Mouse (Mus musculus): ENCODE data around the gene Dhrs7b.
"Not testable (repeated sequence)": the region's sequence is repeated elsewhere in the genome, so short reads cannot be mapped to it uniquely, and the experiment has no call there.

Dhrs7b gene

GRCm38 (mm10) chr11:60830433-60831052 lies at the start of gene Dhrs7b:
TSS of gene Dhrs7b (plus strand) at chr11:60830631.
- peak; percentile 86 for DNase-seq (ENCODE audit: low spot score)

- DNase-seq (ENCODE audit: low spot score) = no peak
Observed at GRCm38 (mm10) chr11:60784179-60784922, 46.1 kb upstream of the Dhrs7b start.

- DNase-seq (ENCODE audit: low spot score) = no peak
Observed at GRCm38 (mm10) chr11:60787595-60787994, 42.8 kb upstream of the Dhrs7b start.

- DNase-seq (ENCODE audit: low spot score) = no peak
Observed at GRCm38 (mm10) chr11:60790472-60790871, 40.0 kb upstream of the Dhrs7b start.

- no peak for DNase-seq (ENCODE audit: low spot score)
Observed at GRCm38 (mm10) chr11:60796342-60796741, 34.1 kb upstream of the Dhrs7b start.

GRCm38 (mm10) chr11:60799977-60800376 lies 30.5 kb upstream of the Dhrs7b start:
- no peak for DNase-seq (ENCODE audit: low spot score)

GRCm38 (mm10) chr11:60800892-60801291 lies 29.5 kb upstream of the Dhrs7b start:
- DNase-seq (ENCODE audit: low spot score) = no peak

GRCm38 (mm10) chr11:60808286-60809070 lies 22.0 kb upstream of the Dhrs7b start:
- peak; percentile 37 for DNase-seq (ENCODE audit: low spot score)

GRCm38 (mm10) chr11:60809546-60809945 lies 20.9 kb upstream of the Dhrs7b start:
- DNase-seq (ENCODE audit: low spot score) = no peak

GRCm38 (mm10) chr11:60810046-60810965 lies 20.1 kb upstream of the Dhrs7b start:
- DNase-seq (ENCODE audit: low spot score) = no peak

- DNase-seq (ENCODE audit: low spot score) = peak; percentile 97
Observed at GRCm38 (mm10) chr11:60811054-60811460, 19.4 kb upstream of the Dhrs7b start.

- DNase-seq (ENCODE audit: low spot score) = not testable (repeated sequence)
Observed at GRCm38 (mm10) chr11:60811618-60812017, 18.8 kb upstream of the Dhrs7b start, which contains the start of gene Shmt1. TSS of gene Shmt1 (minus strand) at chr11:60811718.

- no peak for DNase-seq (ENCODE audit: low spot score)
Observed at GRCm38 (mm10) chr11:60816398-60816797, 14.0 kb upstream of the Dhrs7b start.

- DNase-seq (ENCODE audit: low spot score) = no peak
Observed at GRCm38 (mm10) chr11:60823771-60824170, 6.7 kb upstream of the Dhrs7b start.

- DNase-seq (ENCODE audit: low spot score) = no peak
Observed at GRCm38 (mm10) chr11:60825191-60825590, 5.2 kb upstream of the Dhrs7b start.

GRCm38 (mm10) chr11:60826700-60827099 lies 3.7 kb upstream of the Dhrs7b start:
- no peak for DNase-seq (ENCODE audit: low spot score)

- no peak for DNase-seq (ENCODE audit: low spot score)
Observed at GRCm38 (mm10) chr11:60827241-60827945, 3.0 kb upstream of the Dhrs7b start.

- no peak for DNase-seq (ENCODE audit: low spot score)
Observed at GRCm38 (mm10) chr11:60828903-60829302, 1.5 kb upstream of the Dhrs7b start.

GRCm38 (mm10) chr11:60836897-60837296 lies 6.5 kb downstream of the Dhrs7b start:
- no peak for DNase-seq (ENCODE audit: low spot score)

- DNase-seq (ENCODE audit: low spot score) = no peak
Observed at GRCm38 (mm10) chr11:60837644-60838406, 7.4 kb downstream of the Dhrs7b start.
